Mouse (Mus musculus): ENCODE measurements around the gene Rhog. TPM values are rescaled to one million over a fixed set of nuclear protein-coding genes. Genes with fewer than 3 reads are reported as not detected.

Rhog gene
- 59.5 and 60.7 TPM in 2 replicates for polyA plus RNA-seq (2015; fragmentation: Nextera tagmentation; extraction: Ambion mirVana)

- H3K9ac ChIP-seq, result no peak within 1 kb of the TSS
- no peak within 1 kb of the TSS for H3K27ac ChIP-seq
- 74% methylated on average over 3 of the region's 3 CpGs for WGBS
- H3K27me3 ChIP-seq, result no peaks in the 10 kb centered on the region
- H3K36me3 ChIP-seq, result no peaks in the 10 kb centered on the region
- H3K4me1 ChIP-seq, result no peaks in the 10 kb centered on the region
- no peak for ATAC-seq (ENCODE audit: insufficient number of reproducible peaks, insufficient read depth, low FRiP score, low TSS enrichment, low read depth)
- no peak within 1 kb of the TSS for H3K4me3 ChIP-seq
- no peaks in the 10 kb centered on the region for H3K9me3 ChIP-seq
- no peak within 1 kb of the TSS for H3K4me2 ChIP-seq
These were observed at the start of gene Rhog for GRCm38 (mm10) chr7:102255954-102256353. Gene Rhog (minus strand): TSS chr7:102256054.

- no peaks in the 10 kb centered on the region for H3K27me3 ChIP-seq
- H3K4me2 ChIP-seq, result no peak overlapping the region
- no peaks in the 10 kb centered on the region for H3K36me3 ChIP-seq
- H3K9ac ChIP-seq, result no peak overlapping the region
- no peak overlapping the region for H3K27ac ChIP-seq
- WGBS, result 91% methylated on average over 2 of the region's 2 CpGs
- no peaks in the 10 kb centered on the region for H3K4me1 ChIP-seq
- ATAC-seq (ENCODE audit: insufficient number of reproducible peaks, insufficient read depth, low FRiP score, low TSS enrichment, low read depth), result no peak
- no peak overlapping the region for H3K4me3 ChIP-seq
- H3K9me3 ChIP-seq, result no peaks in the 10 kb centered on the region
These were observed 49.7 kb upstream of the Rhog start for GRCm38 (mm10) chr7:102305596-102305995.

- no peak for ATAC-seq (ENCODE audit: insufficient number of reproducible peaks, insufficient read depth, low FRiP score, low TSS enrichment, low read depth)
- 90% methylated on average over 4 of the region's 4 CpGs for WGBS
- H3K9ac ChIP-seq, result no peak overlapping the region
These were observed 46.6 kb upstream of the Rhog start for GRCm38 (mm10) chr7:102302471-102302870.

GRCm38 (mm10) chr7:102300761-102301160 is 44.9 kb upstream of the Rhog start:
- WGBS, result 78% methylated on average over 1 of the region's 1 CpGs
- H3K27me3 ChIP-seq, result no peaks in the 10 kb centered on the region
- H3K4me2 ChIP-seq, result no peak overlapping the region
- no peak overlapping the region for H3K9ac ChIP-seq
- no peak overlapping the region for H3K27ac ChIP-seq
- no peak overlapping the region for H3K4me3 ChIP-seq
- no peaks in the 10 kb centered on the region for H3K9me3 ChIP-seq
- no peaks in the 10 kb centered on the region for H3K36me3 ChIP-seq
- no peak for ATAC-seq (ENCODE audit: insufficient number of reproducible peaks, insufficient read depth, low FRiP score, low TSS enrichment, low read depth)
- H3K4me1 ChIP-seq, result no peaks in the 10 kb centered on the region

More at GRCm38 (mm10) chr7:102302471-102302870, 46.6 kb upstream of the Rhog start:
- Histone ChIP-seq H3K4me3 (no peak overlapping the region), H3K4me2 (no peak overlapping the region), H3K9me3 (no peaks in the 10 kb centered on the region), H3K4me1 (no peaks in the 10 kb centered on the region), H3K36me3 (no peaks in the 10 kb centered on the region), H3K27me3 (no peaks in the 10 kb centered on the region), H3K27ac (no peak overlapping the region)

- no peaks in the 10 kb centered on the region for H3K4me1 ChIP-seq
- H3K9ac ChIP-seq, result no peak overlapping the region
- no peak for ATAC-seq (ENCODE audit: insufficient number of reproducible peaks, insufficient read depth, low FRiP score, low TSS enrichment, low read depth)
- no peaks in the 10 kb centered on the region for H3K9me3 ChIP-seq
- H3K4me3 ChIP-seq, result no peak overlapping the region
- H3K4me2 ChIP-seq, result no peak overlapping the region
- no peaks in the 10 kb centered on the region for H3K27me3 ChIP-seq
- WGBS, result 22% methylated on average over 2 of the region's 2 CpGs
- no peak overlapping the region for H3K27ac ChIP-seq
- H3K36me3 ChIP-seq, result no peaks in the 10 kb centered on the region
These were observed 37.4 kb upstream of the Rhog start for GRCm38 (mm10) chr7:102293234-102293633.

GRCm38 (mm10) chr7:102292228-102292627 is 36.4 kb upstream of the Rhog start:
- no peaks in the 10 kb centered on the region for H3K4me1 ChIP-seq
- no peaks in the 10 kb centered on the region for H3K27me3 ChIP-seq
- H3K27ac ChIP-seq, result no peak overlapping the region
- H3K9me3 ChIP-seq, result no peaks in the 10 kb centered on the region
- no peaks in the 10 kb centered on the region for H3K36me3 ChIP-seq
- no peak overlapping the region for H3K4me2 ChIP-seq
- no peak overlapping the region for H3K9ac ChIP-seq
- ATAC-seq (ENCODE audit: insufficient number of reproducible peaks, insufficient read depth, low FRiP score, low TSS enrichment, low read depth), result no peak
- H3K4me3 ChIP-seq, result no peak overlapping the region
- 93% methylated on average over 3 of the region's 3 CpGs for WGBS

- Histone ChIP-seq H3K27ac (no peak overlapping the region), H3K36me3 (no peaks in the 10 kb centered on the region), H3K4me3 (no peak overlapping the region), H3K9me3 (no peaks in the 10 kb centered on the region), H3K4me1 (no peaks in the 10 kb centered on the region), H3K27me3 (no peaks in the 10 kb centered on the region), H3K4me2 (no peak overlapping the region), H3K9ac (no peak overlapping the region)
- WGBS, result 75% methylated on average over 6 of the region's 6 CpGs
- no peak for ATAC-seq (ENCODE audit: insufficient number of reproducible peaks, insufficient read depth, low FRiP score, low TSS enrichment, low read depth)
These were observed 33.6 kb upstream of the Rhog start for GRCm38 (mm10) chr7:102289466-102289865.

- WGBS, result 89% methylated on average over 5 of the region's 5 CpGs
These were observed 26.4 kb upstream of the Rhog start for GRCm38 (mm10) chr7:102282261-102282660.

GRCm38 (mm10) chr7:102281403-102281802 is 25.5 kb upstream of the Rhog start:
- 86% methylated on average over 1 of the region's 1 CpGs for WGBS
- Histone ChIP-seq H3K27ac (no peak overlapping the region), H3K36me3 (no peaks in the 10 kb centered on the region), H3K4me2 (no peak overlapping the region), H3K27me3 (no peaks in the 10 kb centered on the region), H3K4me1 (no peaks in the 10 kb centered on the region), H3K9me3 (no peaks in the 10 kb centered on the region), H3K4me3 (no peak overlapping the region), H3K9ac (no peak overlapping the region)
- no peak for ATAC-seq (ENCODE audit: insufficient number of reproducible peaks, insufficient read depth, low FRiP score, low TSS enrichment, low read depth)

More at GRCm38 (mm10) chr7:102282261-102282660, 26.4 kb upstream of the Rhog start:
- Histone ChIP-seq H3K4me1 (no peaks in the 10 kb centered on the region), H3K9me3 (no peaks in the 10 kb centered on the region), H3K27me3 (no peaks in the 10 kb centered on the region), H3K4me3 (no peak overlapping the region), H3K4me2 (no peak overlapping the region), H3K27ac (no peak overlapping the region), H3K36me3 (no peaks in the 10 kb centered on the region), H3K9ac (no peak overlapping the region)
- ATAC-seq (ENCODE audit: insufficient number of reproducible peaks, insufficient read depth, low FRiP score, low TSS enrichment, low read depth), result no peak

- 90% methylated on average over 3 of the region's 3 CpGs for WGBS
- H3K9ac ChIP-seq, result no peak overlapping the region
- no peak for ATAC-seq (ENCODE audit: insufficient number of reproducible peaks, insufficient read depth, low FRiP score, low TSS enrichment, low read depth)
- H3K27me3 ChIP-seq, result no peaks in the 10 kb centered on the region
- no peaks in the 10 kb centered on the region for H3K36me3 ChIP-seq
- H3K4me1 ChIP-seq, result peaks cover 15% of the 10 kb centered on the region; the same call in 1 of the 2 replicates
- no peak overlapping the region for H3K4me2 ChIP-seq
- H3K27ac ChIP-seq, result no peak overlapping the region
- no peaks in the 10 kb centered on the region for H3K9me3 ChIP-seq
- no peak overlapping the region for H3K4me3 ChIP-seq
These were observed 16.6 kb upstream of the Rhog start for GRCm38 (mm10) chr7:102272422-102272948.

- H3K4me3 ChIP-seq, result peak overlapping the region; percentile 84
- H3K9ac ChIP-seq, result peak overlapping the region; percentile 81
- whole genome bisulfite sequencing, result 7% methylated on average over 12 of the region's 12 CpGs
- no peak overlapping the region for H3K27ac ChIP-seq
- H3K4me2 ChIP-seq, result peak overlapping the region; percentile 89
- no peaks in the 10 kb centered on the region for H3K27me3 ChIP-seq
- H3K9me3 ChIP-seq, result no peaks in the 10 kb centered on the region
- no peaks in the 10 kb centered on the region for H3K36me3 ChIP-seq
- ATAC-seq (ENCODE audit: insufficient number of reproducible peaks, insufficient read depth, low FRiP score, low TSS enrichment, low read depth), result no peak
- H3K4me1 ChIP-seq, result peaks cover 19% of the 10 kb centered on the region; the same call in 1 of the 2 replicates
These were observed 12.5 kb upstream of the Rhog start for GRCm38 (mm10) chr7:102268395-102268748.

GRCm38 (mm10) chr7:102267601-102268394 is 11.9 kb upstream of the Rhog start, which contains the start of gene Stim1:
Gene Stim1 (plus strand): TSS chr7:102267806.
- peak; percentile 89 for ATAC-seq (ENCODE audit: insufficient number of reproducible peaks, insufficient read depth, low FRiP score, low TSS enrichment, low read depth)
- H3K9me3 ChIP-seq, result no peaks in the 10 kb centered on the region
- peak within 1 kb of the TSS; percentile 81 for H3K9ac ChIP-seq
- H3K36me3 ChIP-seq, result no peaks in the 10 kb centered on the region
- WGBS, result under 1% methylated on average over 63 of the region's 73 CpGs
- H3K27me3 ChIP-seq, result no peaks in the 10 kb centered on the region
- H3K4me1 ChIP-seq, result peaks cover 19% of the 10 kb centered on the region; the same call in 1 of the 2 replicates
- peak within 1 kb of the TSS; percentile 89 for H3K4me2 ChIP-seq
- peak within 1 kb of the TSS; percentile 44 for H3K27ac ChIP-seq
- H3K4me3 ChIP-seq, result peak within 1 kb of the TSS; percentile 84

Measured in embryonic facial prominence, embryonic 13.5 days (tissue).